Mouse (Mus musculus) liver, postnatal 0 days (tissue): ENCODE measurements around the gene Cntd1.

Experiments
- CTCF ChIP-seq: sonication (generic); IDR thresholded peaks from 2 replicates; pipeline ENCODE4 v1.5.1; 2016; ENCODE audit warnings: antibody characterized with exemption, low read depth
- EP300 ChIP-seq: IDR thresholded peaks from 2 replicates; pipeline ENCODE4 v1.6.1; 2016; ENCODE audit warnings: antibody characterized with exemption, low read depth, mild to moderate bottlenecking

- TF ChIP-seq CTCF (no peak), EP300 (no peak)
Measured at GRCm38 (mm10) chr11:101230991-101231871, 47.6 kb upstream of the Cntd1 start.
